Mouse (Mus musculus): Measurements from ENCODE around the gene Birc6. TPM values are rescaled to one million over a fixed set of nuclear protein-coding genes. Genes with fewer than 3 reads are reported as not detected.
A peak's percentile ranks its signal among the peaks of the same experiment; 100 is the strongest.

Birc6 gene
- total and polyA plus RNA-seq, 2 experiments from 2014 or later: 86.0 to 121 TPM

- H3K9ac ChIP-seq: peak overlapping the region; percentile 64
- H3K4me3 ChIP-seq (ENCODE audit: low read depth, low read length): peak overlapping the region; percentile 71
- 76% methylated on average over 9 of the region's 9 CpGs for WGBS
- peak overlapping the region; percentile 65 for H3K4me2 ChIP-seq (ENCODE audit: low read depth)
- H3K9me3 ChIP-seq (ENCODE audit: low read length): no peaks in the 10 kb centered on the region
- ATAC-seq: no peak
- H3K27ac ChIP-seq (ENCODE audit: low read depth, low read length): peak overlapping the region; percentile 97
- peaks cover 4% of the 10 kb centered on the region; the same call in 1 of the 2 replicates for H3K4me1 ChIP-seq (ENCODE audit: insufficient read depth)
- H3K27me3 ChIP-seq (ENCODE audit: insufficient read depth, low read length): no peaks in the 10 kb centered on the region
- peak; percentile 6 for DNase-seq
- H3K36me3 ChIP-seq (ENCODE audit: insufficient read depth): no peaks in the 10 kb centered on the region
- TF ChIP-seq CTCF (IDR thresholded peaks at IDR 0.05; ENCODE audit: low read depth): no peak
These were observed 1.1 kb upstream of the Birc6 start for GRCm38 (mm10) chr17:74526806-74527653.

GRCm38 (mm10) chr17:74528648-74529532 lies 795 bp downstream of the Birc6 start:
- Histone ChIP-seq H3K27ac (ENCODE audit: low read depth, low read length) (peak overlapping the region; percentile 97), H3K9me3 (ENCODE audit: low read length) (no peaks in the 10 kb centered on the region), H3K36me3 (ENCODE audit: insufficient read depth) (no peaks in the 10 kb centered on the region), H3K4me3 (ENCODE audit: low read depth, low read length) (peak overlapping the region; percentile 71), H3K27me3 (ENCODE audit: insufficient read depth, low read length) (no peaks in the 10 kb centered on the region), H3K4me1 (ENCODE audit: insufficient read depth) (peaks cover 4% of the 10 kb centered on the region; the same call in 1 of the 2 replicates), H3K4me2 (ENCODE audit: low read depth) (peak overlapping the region; percentile 80), H3K9ac (peak overlapping the region; percentile 90)
- DNase-seq (no peak), ATAC-seq (peak; percentile 32)
- no peak for TF ChIP-seq CTCF (IDR thresholded peaks at IDR 0.05; ENCODE audit: low read depth)
- WGBS: under 1% methylated on average over 70 of the region's 72 CpGs

GRCm38 (mm10) chr17:74529533-74529824 lies 1.4 kb downstream of the Birc6 start:
- peak overlapping the region; percentile 90 for H3K9ac ChIP-seq
- no peaks in the 10 kb centered on the region for H3K27me3 ChIP-seq (ENCODE audit: insufficient read depth, low read length)
- no peak for TF ChIP-seq CTCF (IDR thresholded peaks at IDR 0.05; ENCODE audit: low read depth)
- H3K4me2 ChIP-seq (ENCODE audit: low read depth): peak overlapping the region; percentile 80
- peak overlapping the region; percentile 71 for H3K4me3 ChIP-seq (ENCODE audit: low read depth, low read length)
- 13% methylated on average over 3 of the region's 3 CpGs for WGBS
- peaks cover 4% of the 10 kb centered on the region; the same call in 1 of the 2 replicates for H3K4me1 ChIP-seq (ENCODE audit: insufficient read depth)
- H3K36me3 ChIP-seq (ENCODE audit: insufficient read depth): no peaks in the 10 kb centered on the region
- H3K27ac ChIP-seq (ENCODE audit: low read depth, low read length): peak overlapping the region; percentile 97; the same call in 1 of the 2 replicates
- no peak for DNase-seq
- ATAC-seq: no peak
- no peaks in the 10 kb centered on the region for H3K9me3 ChIP-seq (ENCODE audit: low read length)

- DNase-seq (no peak), ATAC-seq (no peak)
- Histone ChIP-seq H3K9me3 (ENCODE audit: low read length) (no peaks in the 10 kb centered on the region), H3K4me3 (ENCODE audit: low read depth, low read length) (no peak overlapping the region), H3K4me1 (ENCODE audit: insufficient read depth) (peaks cover 2% of the 10 kb centered on the region; the same call in 1 of the 2 replicates), H3K36me3 (ENCODE audit: insufficient read depth) (no peaks in the 10 kb centered on the region), H3K27me3 (ENCODE audit: insufficient read depth, low read length) (no peaks in the 10 kb centered on the region), H3K4me2 (ENCODE audit: low read depth) (no peak overlapping the region), H3K27ac (ENCODE audit: low read depth, low read length) (no peak overlapping the region), H3K9ac (no peak overlapping the region)
- WGBS: 96% methylated on average over 4 of the region's 4 CpGs
- no peak for TF ChIP-seq CTCF (IDR thresholded peaks at IDR 0.05; ENCODE audit: low read depth)
These were observed 6.9 kb downstream of the Birc6 start for GRCm38 (mm10) chr17:74534971-74535370.

- no peak overlapping the region for H3K4me2 ChIP-seq (ENCODE audit: low read depth)
- no peak overlapping the region for H3K27ac ChIP-seq (ENCODE audit: low read depth, low read length)
- no peak overlapping the region for H3K9ac ChIP-seq
- ATAC-seq (no peak), DNase-seq (no peak)
- H3K4me3 ChIP-seq (ENCODE audit: low read depth, low read length): no peak overlapping the region
- H3K36me3 ChIP-seq (ENCODE audit: insufficient read depth): no peaks in the 10 kb centered on the region
- no peaks in the 10 kb centered on the region for H3K9me3 ChIP-seq (ENCODE audit: low read length)
- WGBS: 82% methylated on average over 1 of the region's 1 CpGs
- no peaks in the 10 kb centered on the region for H3K27me3 ChIP-seq (ENCODE audit: insufficient read depth, low read length)
- no peak for TF ChIP-seq CTCF (IDR thresholded peaks at IDR 0.05; ENCODE audit: low read depth)
- H3K4me1 ChIP-seq (ENCODE audit: insufficient read depth): no peaks in the 10 kb centered on the region
These were observed 9.4 kb downstream of the Birc6 start for GRCm38 (mm10) chr17:74537526-74537925.

- no peak overlapping the region for H3K4me2 ChIP-seq (ENCODE audit: low read depth)
- H3K36me3 ChIP-seq (ENCODE audit: insufficient read depth): peaks cover 4% of the 10 kb centered on the region; the same call in 1 of the 2 replicates
- H3K4me1 ChIP-seq (ENCODE audit: insufficient read depth): no peaks in the 10 kb centered on the region
- ATAC-seq (no peak), DNase-seq (no peak)
- H3K9ac ChIP-seq: no peak overlapping the region
- H3K9me3 ChIP-seq (ENCODE audit: low read length): no peaks in the 10 kb centered on the region
- H3K4me3 ChIP-seq (ENCODE audit: low read depth, low read length): no peak overlapping the region
- 92% methylated on average over 2 of the region's 2 CpGs for WGBS
- no peak overlapping the region for H3K27ac ChIP-seq (ENCODE audit: low read depth, low read length)
- no peak for TF ChIP-seq CTCF (IDR thresholded peaks at IDR 0.05; ENCODE audit: low read depth)
- H3K27me3 ChIP-seq (ENCODE audit: insufficient read depth, low read length): no peaks in the 10 kb centered on the region
These were observed 15.5 kb downstream of the Birc6 start for GRCm38 (mm10) chr17:74543615-74544014.
